Mouse (Mus musculus): ENCODE data around the gene Tigd4. TPM values are rescaled to one million over a fixed set of nuclear protein-coding genes. Genes with fewer than 3 reads are reported as not detected.
A peak's percentile ranks its signal among the peaks of the same experiment; 100 is the strongest.

The Tigd4 gene
- polyA plus RNA-seq, 2 experiments: not detected

DNA sequence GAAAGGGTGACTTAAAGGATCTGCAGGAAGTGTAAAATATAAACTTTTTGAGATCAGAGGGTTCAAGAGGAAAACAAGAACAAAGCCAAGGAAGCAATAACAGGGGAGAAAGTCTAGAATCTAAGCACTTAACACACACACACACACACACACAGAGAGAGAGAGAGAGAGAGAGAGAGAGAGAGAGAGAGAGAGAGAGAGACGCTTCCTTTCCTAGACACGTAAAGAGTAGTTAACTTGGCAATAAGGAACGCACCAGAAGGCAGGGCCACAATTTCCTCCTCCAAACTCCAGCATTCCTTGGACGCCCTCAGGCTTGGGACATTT, 11.7 kb upstream of the Tigd4 start:
- peak overlapping the region; percentile 78 for H3K4me2 ChIP-seq (ENCODE audit: low read depth)
- H3K4me1 ChIP-seq (replicated peaks; ENCODE audit: control insufficient read depth in 2 of 2, insufficient read depth in 2 of 2, low read length in 1 of 2): peaks cover 11 to 14% of the 10 kb centered on the region in 2 experiments
- DNase-seq (ENCODE audit: low read depth in 3 of 3, low spot score in 3 of 3) (no peak), ATAC-seq (ENCODE audit: insufficient read depth) (no peak)
- peak overlapping the region; percentile 3; the same call in 1 of the 2 replicates for H3K27ac ChIP-seq
- H3K27me3 ChIP-seq (ENCODE audit: control insufficient read depth, insufficient read depth, low read length): no peaks in the 10 kb centered on the region
- WGBS (ENCODE audit: insufficient replicate concordance): 0% methylated on average over 4 of the region's 4 CpGs
- H3K36me3 ChIP-seq (replicated peaks; ENCODE audit: control insufficient read depth, insufficient read depth, low read depth): no peaks in the 10 kb centered on the region
- peak overlapping the region; percentile 67 for H3K9ac ChIP-seq (replicated peaks)
- TF ChIP-seq EP300 (IDR thresholded peaks at IDR 0.05; ENCODE audit: low read depth): no peak
- TF ChIP-seq CTCF (IDR thresholded peaks at IDR 0.05; ENCODE audit: low read depth): no peak
- peak overlapping the region; percentile 81 to 82 for H3K4me3 ChIP-seq (ENCODE audit: insufficient read depth in 1 of 2, low read depth in 2 of 2, low read length in 2 of 2)
- no peaks in the 10 kb centered on the region for H3K9me3 ChIP-seq (ENCODE audit: control insufficient read depth, low read length)

DNA sequence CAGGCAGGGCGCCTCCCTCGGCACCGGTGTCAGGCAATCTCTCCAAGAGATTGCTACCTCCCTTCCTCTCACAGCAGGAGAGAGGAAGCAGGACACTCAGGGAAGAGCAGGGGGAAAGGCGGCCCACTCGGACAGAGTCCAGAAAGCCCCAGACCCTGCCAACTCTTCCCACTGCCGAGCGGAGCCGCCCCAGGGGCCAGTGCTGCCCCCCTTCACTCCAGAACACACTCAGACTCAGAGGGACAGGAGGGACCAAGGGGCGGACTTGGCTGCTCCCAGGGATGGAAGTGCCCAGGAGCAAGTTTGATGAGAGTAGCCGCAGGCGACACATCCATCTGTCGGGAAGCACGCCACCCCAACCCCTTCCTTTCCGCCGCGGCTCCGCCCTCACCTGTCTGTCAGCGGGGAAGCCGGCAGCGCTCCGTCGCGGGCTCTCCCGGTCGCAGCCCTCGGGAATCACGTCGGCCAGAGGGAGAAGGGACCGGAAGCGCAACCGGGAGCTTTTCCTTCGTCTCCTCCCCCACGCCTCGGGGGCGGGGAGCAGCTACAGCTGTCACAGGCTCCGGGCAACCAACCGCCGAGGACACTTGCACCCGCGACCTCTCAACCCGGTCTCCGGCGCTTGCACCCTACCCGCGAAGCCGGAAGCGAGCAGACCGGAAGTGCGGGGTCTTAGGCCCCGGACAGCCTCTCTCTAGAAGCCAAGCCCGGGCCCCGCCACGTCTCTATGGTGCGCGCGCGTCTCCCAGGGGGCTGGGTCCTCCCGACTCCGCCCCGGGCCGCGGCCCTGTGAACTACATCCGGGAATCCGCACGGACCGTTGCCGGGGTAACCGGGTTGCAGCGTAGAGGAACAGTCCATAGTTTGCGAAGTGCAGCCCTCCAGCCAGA, 11.1 kb upstream of the Tigd4 start, which contains the start of gene Arfip1:
Arfip1 (minus strand) TSS at position 603 of the 890 bp plus-strand sequence.
- H3K4me1 ChIP-seq (replicated peaks; ENCODE audit: control insufficient read depth in 2 of 2, insufficient read depth in 2 of 2, low read length in 1 of 2): peaks cover 11 to 14% of the 10 kb centered on the region in 2 experiments
- H3K36me3 ChIP-seq (replicated peaks; ENCODE audit: control insufficient read depth, insufficient read depth, low read depth): no peaks in the 10 kb centered on the region
- H3K27ac ChIP-seq: peak within 1 kb of the TSS; percentile 3; the same call in 1 of the 2 replicates
- peak within 1 kb of the TSS; percentile 67 for H3K9ac ChIP-seq (replicated peaks)
- ATAC-seq (ENCODE audit: insufficient read depth) (peak; percentile 99), DNase-seq (ENCODE audit: low read depth in 3 of 3, low spot score in 3 of 3) (peak; percentile 71 to 86 (median 76))
- H3K9me3 ChIP-seq (ENCODE audit: control insufficient read depth, low read length): no peaks in the 10 kb centered on the region
- H3K4me3 ChIP-seq (ENCODE audit: insufficient read depth in 1 of 2, low read depth in 2 of 2, low read length in 2 of 2): peak within 1 kb of the TSS; percentile 81 to 82
- TF ChIP-seq CTCF (IDR thresholded peaks at IDR 0.05; ENCODE audit: low read depth) (no peak), EP300 (IDR thresholded peaks at IDR 0.05; ENCODE audit: low read depth) (no peak)
- H3K4me2 ChIP-seq (ENCODE audit: low read depth): peak within 1 kb of the TSS; percentile 78
- WGBS (ENCODE audit: insufficient replicate concordance): 0% methylated on average over 65 of the region's 70 CpGs
- H3K27me3 ChIP-seq (ENCODE audit: control insufficient read depth, insufficient read depth, low read length): no peaks in the 10 kb centered on the region

- WGBS (ENCODE audit: insufficient replicate concordance): under 1% methylated on average over 27 of the region's 27 CpGs
- Histone ChIP-seq H3K4me1 (replicated peaks; ENCODE audit: control insufficient read depth in 2 of 2, insufficient read depth in 2 of 2, low read length in 1 of 2) (peaks cover 11 to 14% of the 10 kb centered on the region in 2 experiments), H3K36me3 (replicated peaks; ENCODE audit: control insufficient read depth, insufficient read depth, low read depth) (no peaks in the 10 kb centered on the region), H3K9ac (replicated peaks) (peak overlapping the region; percentile 67), H3K9me3 (ENCODE audit: control insufficient read depth, low read length) (no peaks in the 10 kb centered on the region), H3K4me2 (ENCODE audit: low read depth) (peak overlapping the region; percentile 78), H3K27me3 (ENCODE audit: control insufficient read depth, insufficient read depth, low read length) (no peaks in the 10 kb centered on the region), H3K27ac (no peak overlapping the region), H3K4me3 (ENCODE audit: insufficient read depth in 1 of 2, low read depth in 2 of 2, low read length in 2 of 2) (peak overlapping the region; percentile 81 to 82)
- TF ChIP-seq EP300 (IDR thresholded peaks at IDR 0.05; ENCODE audit: low read depth): no peak
- DNase-seq (ENCODE audit: low read depth in 3 of 3, low spot score in 3 of 3) (no peak), ATAC-seq (ENCODE audit: insufficient read depth) (peak; percentile 29)
These were observed 10.5 kb upstream of the Tigd4 start for GRCm38 (mm10) chr3:84582913-84583276.

DNA sequence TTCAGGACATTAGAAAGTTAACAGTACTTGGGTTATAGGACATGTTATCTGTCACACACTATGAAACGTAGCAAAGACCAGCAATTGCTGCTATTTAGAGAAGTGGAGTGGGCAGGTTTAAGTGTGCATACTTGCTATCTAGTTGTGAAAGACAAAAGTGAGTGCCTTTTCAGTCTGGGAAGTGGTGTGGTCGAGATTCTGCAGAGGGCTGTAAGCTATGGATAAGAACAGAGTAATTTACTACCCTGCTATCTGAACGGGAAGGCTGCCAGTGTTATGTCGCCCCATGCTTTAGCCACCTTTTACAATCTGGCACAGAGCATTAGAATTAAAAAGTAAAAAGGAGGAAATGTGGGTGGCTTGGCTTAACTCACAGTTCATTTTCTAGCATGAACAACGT, 6.6 kb upstream of the Tigd4 start:
- no peak for ATAC-seq (ENCODE audit: insufficient read depth)
- Histone ChIP-seq H3K4me1 (replicated peaks; ENCODE audit: control insufficient read depth in 2 of 2, insufficient read depth in 2 of 2, low read length in 1 of 2) (peaks cover 2 to 3% of the 10 kb centered on the region in 2 experiments), H3K27me3 (ENCODE audit: control insufficient read depth, insufficient read depth, low read length) (no peaks in the 10 kb centered on the region), H3K4me3 (ENCODE audit: insufficient read depth in 1 of 2, low read depth in 2 of 2, low read length in 2 of 2) (no peak overlapping the region), H3K36me3 (replicated peaks; ENCODE audit: control insufficient read depth, insufficient read depth, low read depth) (no peaks in the 10 kb centered on the region), H3K9me3 (ENCODE audit: control insufficient read depth, low read length) (no peaks in the 10 kb centered on the region), H3K9ac (replicated peaks) (no peak overlapping the region), H3K4me2 (ENCODE audit: low read depth) (no peak overlapping the region), H3K27ac (no peak overlapping the region)
- TF ChIP-seq EP300 (IDR thresholded peaks at IDR 0.05; ENCODE audit: low read depth): no peak
- no peak for TF ChIP-seq CTCF (IDR thresholded peaks at IDR 0.05; ENCODE audit: low read depth)
- 17% methylated on average over 5 of the region's 5 CpGs for WGBS (ENCODE audit: insufficient replicate concordance)
- DNase-seq (ENCODE audit: low read depth in 3 of 3, low spot score in 3 of 3): no peak

DNA sequence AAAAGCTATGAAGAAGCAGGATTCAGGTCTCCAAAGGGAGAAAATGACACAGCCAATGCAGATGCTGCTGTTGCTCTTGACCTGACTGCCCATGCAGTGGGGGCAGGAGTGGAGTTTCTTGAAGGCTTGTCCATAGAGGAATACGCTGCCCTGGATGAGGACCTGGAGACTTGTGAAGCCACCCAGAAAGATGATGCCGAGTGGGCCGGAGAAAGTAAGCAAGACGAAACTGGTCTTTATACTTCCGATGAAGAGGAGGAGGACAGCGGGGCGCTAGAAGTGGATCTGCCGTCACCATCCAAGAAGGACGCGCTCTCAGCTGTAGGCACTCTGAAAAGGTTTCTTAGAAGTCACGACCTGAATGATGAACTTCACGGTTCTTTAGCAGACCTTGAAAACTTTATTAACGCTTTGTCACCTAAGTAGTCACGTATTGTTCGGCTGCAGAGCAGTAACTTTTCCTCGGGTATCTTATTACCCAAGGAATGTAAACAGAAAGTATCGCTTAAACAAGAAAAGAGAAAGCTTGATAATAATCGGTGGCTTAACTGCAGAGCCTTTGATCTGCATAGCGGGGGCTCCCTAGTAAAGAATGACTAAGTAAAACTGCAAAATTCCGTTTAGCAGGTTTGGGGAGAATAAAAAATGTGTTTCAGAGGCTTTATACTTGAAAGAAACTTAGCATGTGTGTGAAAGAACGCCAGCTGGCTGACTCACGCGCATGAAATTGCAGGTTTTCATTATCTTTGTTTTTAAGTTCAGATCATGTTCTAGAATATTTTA, 1.7 kb downstream of the Tigd4 start:
- Histone ChIP-seq H3K36me3 (replicated peaks; ENCODE audit: control insufficient read depth, insufficient read depth, low read depth) (no peaks in the 10 kb centered on the region), H3K4me3 (ENCODE audit: insufficient read depth in 1 of 2, low read depth in 2 of 2, low read length in 2 of 2) (peak overlapping the region; percentile 41 to 42), H3K9ac (replicated peaks) (no peak overlapping the region), H3K9me3 (ENCODE audit: control insufficient read depth, low read length) (no peaks in the 10 kb centered on the region), H3K4me1 (replicated peaks; ENCODE audit: control insufficient read depth in 2 of 2, insufficient read depth in 2 of 2, low read length in 1 of 2) (0 out of 4 replicates have a peak, but pooled peaks cover 0 to 2% of the 10 kb centered on the region in 2 experiments), H3K27me3 (ENCODE audit: control insufficient read depth, insufficient read depth, low read length) (peaks cover 6% of the 10 kb centered on the region), H3K27ac (no peak overlapping the region), H3K4me2 (ENCODE audit: low read depth) (peak overlapping the region; percentile 61)
- no peak for TF ChIP-seq EP300 (IDR thresholded peaks at IDR 0.05; ENCODE audit: low read depth)
- TF ChIP-seq CTCF (IDR thresholded peaks at IDR 0.05; ENCODE audit: low read depth): no peak
- ATAC-seq (ENCODE audit: insufficient read depth) (no peak), DNase-seq (ENCODE audit: low read depth in 3 of 3, low spot score in 3 of 3) (no peak)
- 6% methylated on average over 23 of the region's 23 CpGs for WGBS (ENCODE audit: insufficient replicate concordance)
